Mouse (Mus musculus) layer of hippocampus, postnatal 25 days (tissue): ENCODE results near the gene Pappa2. TPM values are rescaled to one million over a fixed set of nuclear protein-coding genes. Genes with fewer than 3 reads are reported as not detected.

ENCODE experiments used
- DNase-seq, 2 experiments: peaks; one replicate each; pipeline ENCODE4 v3.0.0; 2022; ENCODE audit warnings: mixed read lengths in 2 of 2, low spot score in 1 of 2; ENCODE audit errors: extremely low spot score in 1 of 2
- total RNA-seq, 2 experiments: library from RNA; stranded (reverse); gene quantifications; 2 replicates each; pipeline ENCODE4 v1.2.3; 2021

Gene Pappa2
- total RNA-seq, 2 experiments from 2014 or later, result 1.1 to 1.3 TPM

- DNase-seq, result no peak
These were observed 314.3 kb downstream of the Pappa2 start for GRCm38 (mm10) chr1:158666001-158666400.
